Comparison of ENCODE assay signal across 9 mouse cellular contexts in genomic region chr5:52240540-52240939, GRCm38 (mm10). TPM values are rescaled to one million over a fixed set of nuclear protein-coding genes. Genes with fewer than 3 reads are reported as not detected.
DNase-seq lines count a peak whose midpoint lies in the region; ATAC-seq and TF ChIP-seq lines count a peak whose summit lies in the region.
"Had no signal": no experiment of that assay in that cellular context is flagged by ENCODE, and none has a peak within 500 bp of the region (broad histone marks: within the 10 kb centered on the region; RNA-seq: fewer than 3 reads in every experiment).

No protein-coding gene starts in this region.

- no peaks in the 10 kb centered on the region for H3K36me3 ChIP-seq in kidney, embryonic 16.5 days (ENCODE audit: insufficient read depth, low read length)
- no peaks in the 10 kb centered on the region for H3K36me3 ChIP-seq in E14TG2a.4 (ENCODE audit: insufficient read depth, low read length)
- no peaks in the 10 kb centered on the region for H3K36me3 ChIP-seq in limb, embryonic 11.5 days (ENCODE audit: control insufficient read depth, insufficient read depth, low read length)
- H3K36me3 ChIP-seq in forebrain, embryonic 15.5 days = no peaks in the 10 kb centered on the region
- H3K36me3 ChIP-seq: limb, embryonic 15.5 days had no signal

- no peak overlapping the region for H3K4me3 ChIP-seq in kidney, embryonic 16.5 days (ENCODE audit: low read length)
- H3K4me3 ChIP-seq in E14TG2a.4 (replicated peaks; ENCODE audit: low read length) = no peak overlapping the region
- H3K4me3 ChIP-seq in limb, embryonic 11.5 days (ENCODE audit: low read depth, low read length) = no peak overlapping the region
- H3K4me3 ChIP-seq in forebrain, embryonic 15.5 days = no peak overlapping the region
- H3K4me3 ChIP-seq: limb, embryonic 15.5 days had no signal

- 7% methylated on average over 2 of the region's 2 CpGs for WGBS in kidney, embryonic 16.5 days
- 3% methylated on average over 2 of the region's 2 CpGs for WGBS in limb, embryonic 11.5 days
- 5% methylated on average over 2 of the region's 2 CpGs for WGBS in forebrain, embryonic 15.5 days

- no peaks in the 10 kb centered on the region for H3K27me3 ChIP-seq in kidney, embryonic 16.5 days (ENCODE audit: insufficient read depth, low read length)
- H3K27me3 ChIP-seq in E14TG2a.4 (ENCODE audit: insufficient read depth, low read length) = peaks cover 5% of the 10 kb centered on the region; the same call in 1 of the 2 replicates
- H3K27me3 ChIP-seq in limb, embryonic 11.5 days (ENCODE audit: control insufficient read depth, insufficient read depth, low read length) = no peaks in the 10 kb centered on the region
- H3K27me3 ChIP-seq in forebrain, embryonic 15.5 days = no peaks in the 10 kb centered on the region
- H3K27me3 ChIP-seq: limb, embryonic 15.5 days had no signal

- no peak overlapping the region for H3K4me2 ChIP-seq in kidney, embryonic 16.5 days (replicated peaks; ENCODE audit: low read depth, low read length)
- no peak overlapping the region for H3K4me2 ChIP-seq in limb, embryonic 11.5 days (ENCODE audit: low read depth, severe bottlenecking)
- H3K4me2 ChIP-seq in forebrain, embryonic 15.5 days (replicated peaks) = no peak overlapping the region
- H3K4me2 ChIP-seq: limb, embryonic 15.5 days had no signal

- H3K4me1 ChIP-seq in kidney, embryonic 16.5 days (ENCODE audit: insufficient read depth, low read length) = no peaks in the 10 kb centered on the region
- peaks cover 38% of the 10 kb centered on the region for H3K4me1 ChIP-seq in E14TG2a.4 (replicated peaks; ENCODE audit: low read depth, low read length)
- peaks cover 2% of the 10 kb centered on the region; the same call in 1 of the 2 replicates for H3K4me1 ChIP-seq in limb, embryonic 11.5 days (ENCODE audit: control insufficient read depth, insufficient read depth, low read length)
- H3K4me1 ChIP-seq in forebrain, embryonic 15.5 days = no peaks in the 10 kb centered on the region

- no peak overlapping the region for H3K27ac ChIP-seq in kidney, embryonic 16.5 days (ENCODE audit: low read length)
- H3K27ac ChIP-seq in limb, embryonic 11.5 days (replicated peaks; ENCODE audit: low read depth, low read length) = no peak overlapping the region
- H3K27ac ChIP-seq in forebrain, embryonic 15.5 days (replicated peaks) = no peak overlapping the region
- H3K27ac ChIP-seq: limb, embryonic 15.5 days had no signal

- TF ChIP-seq CTCF in E14TG2a.4 (conservative IDR thresholded peaks at IDR 0.05; ENCODE audit: low read length) = peak; percentile 47

- H3K9me3 ChIP-seq in kidney, embryonic 16.5 days (ENCODE audit: low read length) = no peaks in the 10 kb centered on the region
- H3K9me3 ChIP-seq in E14TG2a.4 (ENCODE audit: low read length) = peaks cover 6% of the 10 kb centered on the region; the same call in 1 of the 2 replicates
- H3K9me3 ChIP-seq in limb, embryonic 11.5 days (ENCODE audit: control insufficient read depth, low read length) = no peaks in the 10 kb centered on the region
- H3K9me3 ChIP-seq in forebrain, embryonic 15.5 days = no peaks in the 10 kb centered on the region
- H3K9me3 ChIP-seq: limb, embryonic 15.5 days had no signal

- no peak overlapping the region for H3K9ac ChIP-seq in kidney, embryonic 16.5 days (replicated peaks; ENCODE audit: low read length)
- H3K9ac ChIP-seq in limb, embryonic 11.5 days (ENCODE audit: low read length) = no peak overlapping the region
- H3K9ac ChIP-seq in forebrain, embryonic 15.5 days (replicated peaks) = no peak overlapping the region
- H3K9ac ChIP-seq: limb, embryonic 15.5 days had no signal

- ATAC-seq in kidney, embryonic 16.5 days (ENCODE audit: low FRiP score, low TSS enrichment) = no peak
- ATAC-seq in limb, embryonic 11.5 days (ENCODE audit: insufficient number of reproducible peaks, low FRiP score, low TSS enrichment, low read depth) = no peak
- no peak for ATAC-seq in forebrain, embryonic 15.5 days (replicated peaks)

- peak; percentile 30 for DNase-seq in kidney, adult 11 months
- peak; percentile 32 for DNase-seq in adrenal gland, postnatal 25 days
- peak; percentile 58 for DNase-seq in limb, embryonic 11.5 days (ENCODE audit: low spot score)
- DNase-seq in right cerebral cortex, postnatal 14 days = no peak
- no peak for DNase-seq in Muller cell, postnatal 12 days (ENCODE audit: inconsistent ontology term)

RNA-seq across cellular contexts. Expression of gene Dhx15, which starts 50.2 kb away (rescaled TPM):
- 187 and 189 TPM in 2 replicates for polyA plus RNA-seq in kidney, embryonic 16.5 days (2015; fragmentation: Nextera tagmentation; extraction: Ambion mirVana)
- 114 and 131 TPM in 2 replicates for total RNA-seq in adrenal gland, postnatal 25 days (2021)
- 111 and 114 TPM in 2 replicates for polyA plus RNA-seq in limb, embryonic 11.5 days (2014; fragmentation: Nextera tagmentation; extraction: Ambion mirVana)
- 168 and 171 TPM in 2 replicates for polyA plus RNA-seq in forebrain, embryonic 15.5 days (2015; fragmentation: Nextera tagmentation; extraction: Ambion mirVana)

Comparison
In these comparisons a context has a peak if more than half of its experiments do, and no peak if none do; other contexts are left out.
1. DNase-seq: peak in kidney, adult 11 months (single experiment), adrenal gland, postnatal 25 days (single experiment) and limb, embryonic 11.5 days (single experiment); none in right cerebral cortex, postnatal 14 days (single experiment) and Muller cell, postnatal 12 days (single experiment).